Mouse (Mus musculus) MEL (cell line): ENCODE data around the gene Esrra. TPM values are rescaled to one million over a fixed set of nuclear protein-coding genes. Genes with fewer than 3 reads are reported as not detected.

ENCODE experiments used
- DNase-seq: peaks from one replicate; pipeline ENCODE4 v3.0.0; 2011; ENCODE audit warnings: low read depth, low spot score
- H3K27ac ChIP-seq: 2 replicates; pipeline ENCODE4 v1.5.1; 2012; ENCODE audit warnings: low read depth, mild to moderate bottlenecking, control low read depth, low read length, moderate library complexity; ENCODE audit not compliant: control insufficient read depth
- H3K27me3 ChIP-seq, 2 experiments: fragments of 150-350 bp in 1 of 2; sonication (generic) in 1 of 2; 2 replicates each; pipeline ENCODE4 v1.6.1; 2012; ENCODE audit warnings: low read length in 2 of 2, mild to moderate bottlenecking in 2 of 2, improper control_type of control experiment in 1 of 2, moderate library complexity in 1 of 2; ENCODE audit not compliant: insufficient read depth in 2 of 2, control insufficient read depth in 1 of 2
- H3K36me3 ChIP-seq, 2 experiments: 2 replicates each; pipeline ENCODE4 v1.6.1; 2012 to 2014; ENCODE audit warnings: low read length in 2 of 2, improper control_type of control experiment in 1 of 2, inconsistent platforms in 1 of 2, mild to moderate bottlenecking in 1 of 2; ENCODE audit not compliant: insufficient read depth in 2 of 2, control insufficient read depth in 1 of 2
- H3K4me1 ChIP-seq, 2 experiments: fragments of 150-350 bp in 1 of 2; sonication (generic) in 1 of 2; 2 replicates each; pipeline ENCODE4 v1.6.1; 2012; ENCODE audit warnings: low read length in 2 of 2, improper control_type of control experiment in 1 of 2, mild to moderate bottlenecking in 1 of 2; ENCODE audit not compliant: insufficient read depth in 2 of 2, control insufficient read depth in 1 of 2
- H3K4me3 ChIP-seq, 2 experiments: fragments of 150-350 bp in 1 of 2; sonication (generic) in 1 of 2; 2 replicates each; pipeline ENCODE4 v1.5.1; 2012; ENCODE audit warnings: low read depth in 2 of 2, low read length in 2 of 2, mild to moderate bottlenecking in 2 of 2, moderate library complexity in 2 of 2, control low read depth in 1 of 2, improper control_type of control experiment in 1 of 2; ENCODE audit not compliant: control insufficient read depth in 1 of 2, insufficient read depth in 1 of 2
- H3K79me2 ChIP-seq: 2 replicates; pipeline ENCODE4 v1.6.1; 2012; ENCODE audit warnings: mild to moderate bottlenecking, low read length, moderate library complexity; ENCODE audit not compliant: control insufficient read depth, poor library complexity, insufficient read depth
- H3K9ac ChIP-seq: 2 replicates; pipeline ENCODE4 v1.6.1; 2012; ENCODE audit warnings: low read depth, mild to moderate bottlenecking, control low read depth, low read length, moderate library complexity; ENCODE audit not compliant: control insufficient read depth, poor library complexity, severe bottlenecking
- H3K9me3 ChIP-seq: fragments of 150-350 bp; sonication (generic); replicated peaks from 2 replicates; pipeline ENCODE4 v1.6.1; 2012; ENCODE audit warnings: mild to moderate bottlenecking, low read length, improper control_type of control experiment, moderate library complexity; ENCODE audit not compliant: insufficient read depth
- BHLHE40 ChIP-seq: IDR thresholded peaks from 2 replicates; pipeline ENCODE4 v1.6.1; 2012; ENCODE audit warnings: low read depth, mild to moderate bottlenecking, inconsistent platforms, low read length, improper control_type of control experiment, borderline replicate concordance
- CHD2 ChIP-seq: IDR thresholded peaks from 2 replicates; pipeline ENCODE4 v1.6.1; 2011; ENCODE audit warnings: low read length, improper control_type of control experiment
- CTCF ChIP-seq, 3 experiments: IDR thresholded peaks in 2 of 3; conservative IDR thresholded peaks in 1 of 3; 2 replicates each; pipeline ENCODE4 v1.5.1; 2011 to 2012; ENCODE audit warnings: low read length in 3 of 3, low read depth in 2 of 3, mild to moderate bottlenecking in 2 of 3, improper control_type of control experiment in 1 of 3, inconsistent platforms in 1 of 3, mixed read lengths in 1 of 3, moderate library complexity in 1 of 3; ENCODE audit not compliant: control insufficient read depth in 1 of 3, insufficient read depth in 1 of 3, poor library complexity in 1 of 3, severe bottlenecking in 1 of 3
- ELF1 ChIP-seq: IDR thresholded peaks from 2 replicates; pipeline ENCODE4 v1.6.1; 2014; ENCODE audit warnings: low read depth, mild to moderate bottlenecking, inconsistent platforms, low read length, improper control_type of control experiment, moderate library complexity
- ETS1 ChIP-seq: IDR thresholded peaks from 2 replicates; pipeline ENCODE4 v1.6.1; 2012; ENCODE audit warnings: low read depth, mild to moderate bottlenecking, inconsistent platforms, low read length, improper control_type of control experiment, moderate library complexity
- GATA1 ChIP-seq: IDR thresholded peaks from 2 replicates; pipeline ENCODE4 v1.6.1; 2011; ENCODE audit warnings: low read depth, low read length, improper control_type of control experiment
- HCFC1 ChIP-seq: IDR thresholded peaks from 2 replicates; pipeline ENCODE4 v1.6.1; 2012; ENCODE audit warnings: low read depth, mild to moderate bottlenecking, inconsistent platforms, low read length, improper control_type of control experiment, moderate library complexity
- MAZ ChIP-seq: IDR thresholded peaks from 2 replicates; pipeline ENCODE4 v1.6.1; 2012; ENCODE audit warnings: low read depth, mild to moderate bottlenecking, inconsistent platforms, low read length, improper control_type of control experiment
- MYB ChIP-seq: IDR thresholded peaks from 2 replicates; pipeline ENCODE4 v1.6.1; 2011; ENCODE audit warnings: mild to moderate bottlenecking, low read depth, low read length, improper control_type of control experiment
- MYC ChIP-seq: IDR thresholded peaks from 2 replicates; pipeline ENCODE4 v1.6.1; 2011; ENCODE audit warnings: low read depth, mild to moderate bottlenecking, low read length, improper control_type of control experiment, moderate library complexity
- NELFE ChIP-seq: IDR thresholded peaks from 2 replicates; pipeline ENCODE4 v1.6.1; 2011; ENCODE audit warnings: low read depth, low read length, improper control_type of control experiment
- NRF1 ChIP-seq: IDR thresholded peaks from 2 replicates; pipeline ENCODE4 v1.6.1; 2014; ENCODE audit warnings: low read depth, mild to moderate bottlenecking, inconsistent platforms, low read length, improper control_type of control experiment, moderate library complexity; ENCODE audit not compliant: poor library complexity, insufficient read depth, severe bottlenecking
- POLR2AphosphoS2 ChIP-seq: IDR thresholded peaks from 2 replicates; pipeline ENCODE4 v1.6.1; 2011; ENCODE audit warnings: low read length, improper control_type of control experiment
- RAD21 ChIP-seq: IDR thresholded peaks from 2 replicates; pipeline ENCODE4 v1.6.1; 2011; ENCODE audit warnings: mild to moderate bottlenecking, low read depth, low read length, improper control_type of control experiment
- RCOR1 ChIP-seq: IDR thresholded peaks from 2 replicates; pipeline ENCODE4 v1.6.1; 2012; ENCODE audit warnings: low read depth, mild to moderate bottlenecking, inconsistent platforms, low read length, improper control_type of control experiment
- SIN3A ChIP-seq: IDR thresholded peaks from 2 replicates; pipeline ENCODE4 v1.6.1; 2012; ENCODE audit warnings: low read length, improper control_type of control experiment, inconsistent platforms
- TAL1 ChIP-seq: IDR thresholded peaks from 2 replicates; pipeline ENCODE4 v1.6.1; 2012; ENCODE audit warnings: mild to moderate bottlenecking, inconsistent platforms, low read length, moderate library complexity, mixed read lengths
- TCF12 ChIP-seq: IDR thresholded peaks from 2 replicates; pipeline ENCODE4 v1.6.1; 2014; ENCODE audit warnings: low read depth, mild to moderate bottlenecking, inconsistent platforms, low read length, improper control_type of control experiment, moderate library complexity
- USF1 ChIP-seq: IDR thresholded peaks from 2 replicates; pipeline ENCODE4 v1.6.1; 2014; ENCODE audit warnings: low read depth, mild to moderate bottlenecking, inconsistent platforms, low read length, improper control_type of control experiment, moderate library complexity
- ZKSCAN1 ChIP-seq: IDR thresholded peaks from 2 replicates; pipeline ENCODE4 v1.6.1; 2012; ENCODE audit warnings: low read depth, mild to moderate bottlenecking, inconsistent platforms, low read length, improper control_type of control experiment, moderate library complexity
- ZMIZ1 ChIP-seq: IDR thresholded peaks from 2 replicates; pipeline ENCODE4 v1.6.1; 2012; ENCODE audit warnings: low read depth, mild to moderate bottlenecking, inconsistent platforms, low read length, improper control_type of control experiment, moderate library complexity
- polyA plus RNA-seq, 2 experiments: library from polyadenylated mRNA; stranded (reverse) in 1 of 2; unstranded in 1 of 2; fragments of >175 nt in 1 of 2; fragments of >200 nt in 1 of 2; gene quantifications; 2 replicates each; pipeline versions ENCODE4 v1.2.1 to v1.2.4; 2012; ENCODE audit warnings: low replicate concordance in 2 of 2, low read depth in 1 of 2; ENCODE audit not compliant: insufficient read length in 2 of 2, insufficient read depth in 1 of 2, missing spikeins in 1 of 2
- total RNA-seq: library from RNA; depleted of rRNA; stranded (reverse); fragments of 300-350 nt; gene quantifications from 2 replicates; pipeline ENCODE4 v1.2.3, GENCODE M21; 2012

Gene Esrra
- total and polyA plus RNA-seq, 3 experiments = 32.5 to 40.9 TPM; not detected in 1

GRCm38 (mm10) chr19:6893731-6894451 lies 27.7 kb downstream of the Esrra start (continued):
- TF ChIP-seq MAZ (no peak), ELF1 (peak; percentile 71), TCF12 (peak; percentile 58; the same call in 1 of the 2 replicates)

- Histone ChIP-seq H3K9me3 (no peaks in the 10 kb centered on the region), H3K79me2 (peaks cover 8% of the 10 kb centered on the region), H3K4me3 (no peak overlapping the region), H3K27ac (no peak overlapping the region), H3K9ac (peak overlapping the region; percentile 40; the same call in 1 of the 2 replicates), H3K4me1 (peaks cover 3 to 20% of the 10 kb centered on the region in 2 experiments), H3K36me3 (peaks cover 0 to 15% of the 10 kb centered on the region in 2 experiments; a peak in 2 of 4 replicates), H3K27me3 (no peaks in the 10 kb centered on the region)
- TF ChIP-seq USF1 (no peak), MAZ (no peak), NELFE (0 out of 2 replicates have a peak, but pooled peaks have one; percentile 26)
- peak; percentile 45 for DNase-seq
These were observed 29.1 kb downstream of the Esrra start for GRCm38 (mm10) chr19:6892512-6892911.

- no peaks in the 10 kb centered on the region for H3K9me3 ChIP-seq
- H3K27ac ChIP-seq = no peak overlapping the region
- peaks cover 0 to 3% of the 10 kb centered on the region in 2 experiments; a peak in 1 of 4 replicates for H3K4me1 ChIP-seq
- no peak for DNase-seq
- no peaks in the 10 kb centered on the region for H3K36me3 ChIP-seq
- TF ChIP-seq ETS1 (no peak), NRF1 (no peak), TAL1 (no peak), POLR2AphosphoS2 (no peak), NELFE (no peak), SIN3A (no peak), HCFC1 (no peak), ZMIZ1 (no peak), TCF12 (no peak), RAD21 (no peak; the same call in 1 of the 2 replicates), CHD2 (no peak), CTCF (IDR thresholded peaks at IDR 0.05 in 2 of 3, conservative IDR thresholded peaks at IDR 0.05 in 1 of 3; ENCODE audit: control insufficient read depth in 1 of 3, insufficient read depth in 1 of 3, low read depth in 2 of 3, low read length in 3 of 3, poor library complexity in 1 of 3, severe bottlenecking in 1 of 3) (no peak), ZKSCAN1 (no peak), MYB (no peak), RCOR1 (no peak), GATA1 (no peak), BHLHE40 (no peak), MAZ (no peak), MYC (no peak)
- no peaks in the 10 kb centered on the region for H3K27me3 ChIP-seq
- no peaks in the 10 kb centered on the region for H3K79me2 ChIP-seq
- H3K9ac ChIP-seq = no peak overlapping the region
- H3K4me3 ChIP-seq = no peak overlapping the region
These were observed 43.6 kb downstream of the Esrra start for GRCm38 (mm10) chr19:6877965-6878364.
